Mouse (Mus musculus) neutrophil, adult 83 days (primary cell): ENCODE data around the gene Olfr911-ps1. TPM values are rescaled to one million over a fixed set of nuclear protein-coding genes. Genes with fewer than 3 reads are reported as not detected.

Experiments used
- total RNA-seq, 2 experiments: library from RNA; stranded (reverse); gene quantifications; one replicate each; pipeline ENCODE4 v1.2.4; 2023

Gene Olfr911-ps1
- not detected for total RNA-seq

GRCm38 (mm10) chr9:38521280-38521679 lies at the start of gene Olfr911-ps1:
Olfr911-ps1 (plus strand) TSS chr9:38521580.

GRCm38 (mm10) chr9:38486785-38487184 lies 34.6 kb upstream of the Olfr911-ps1 start, which contains the start of gene Olfr906:
Olfr906 (plus strand) TSS chr9:38487085.

GRCm38 (mm10) chr9:38495501-38495900 lies 25.9 kb upstream of the Olfr911-ps1 start, which contains the start of gene Olfr907:
Olfr907 (plus strand) TSS chr9:38495801.

DNA sequence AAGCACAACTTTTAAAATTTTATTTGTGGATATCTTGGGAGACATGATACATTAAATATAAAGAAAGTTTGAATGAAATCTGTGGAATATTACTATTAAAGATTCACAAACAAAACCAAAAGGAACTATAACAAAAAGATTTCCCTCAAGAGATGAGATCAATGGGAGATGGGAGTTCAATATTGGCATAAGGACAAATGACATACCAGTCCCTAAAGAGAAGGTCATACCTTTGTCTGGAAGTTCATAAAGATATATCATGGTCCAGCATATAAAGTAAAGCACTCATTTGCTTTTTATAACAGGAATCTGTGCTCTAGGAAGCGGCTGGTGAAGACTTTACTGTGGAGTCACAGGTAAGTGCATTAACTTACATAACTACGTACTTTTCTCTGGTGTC lies 16.2 kb downstream of the Olfr911-ps1 start, which contains the start of gene Olfr910:
TSS of gene Olfr910 (plus strand) at position 301 of the 400 bp plus-strand sequence.

Other genes with a start within 250 kb of the Olfr911-ps1 start
- not detected for gene Olfr896-ps1, start 230.5 kb upstream of the Olfr911-ps1 start, total RNA-seq
- not detected for gene Olfr25, start 192.5 kb upstream of the Olfr911-ps1 start, total RNA-seq
- gene Olfr898, start 173.2 kb upstream of the Olfr911-ps1 start, total RNA-seq = not detected
- gene Olfr250, start 154.7 kb upstream of the Olfr911-ps1 start, total RNA-seq = not detected
- gene Olfr251, start 144.5 kb upstream of the Olfr911-ps1 start, total RNA-seq = not detected
- gene Olfr147, start 119.9 kb upstream of the Olfr911-ps1 start, total RNA-seq = not detected
- gene Olfr901, start 92.1 kb upstream of the Olfr911-ps1 start, total RNA-seq = not detected
- not detected for gene Olfr902, start 73.9 kb upstream of the Olfr911-ps1 start, total RNA-seq
- gene Olfr904, start 58.4 kb upstream of the Olfr911-ps1 start, total RNA-seq = not detected
- not detected for gene Olfr905, start 50.5 kb upstream of the Olfr911-ps1 start, total RNA-seq
- gene Olfr906, start 34.5 kb upstream of the Olfr911-ps1 start, total RNA-seq = not detected
- not detected for gene Olfr907, start 25.8 kb upstream of the Olfr911-ps1 start, total RNA-seq
- not detected for gene Olfr910, start 16.3 kb downstream of the Olfr911-ps1 start, total RNA-seq
- gene Olfr912, start 58.6 kb downstream of the Olfr911-ps1 start, total RNA-seq = not detected
- not detected for gene Olfr913, start 71.2 kb downstream of the Olfr911-ps1 start, total RNA-seq
- not detected for gene Olfr914, start 83.5 kb downstream of the Olfr911-ps1 start, total RNA-seq
- not detected for gene Olfr916, start 138.3 kb downstream of the Olfr911-ps1 start, total RNA-seq
- not detected for gene Olfr917, start 144.3 kb downstream of the Olfr911-ps1 start, total RNA-seq
- not detected for gene Olfr918, start 153.0 kb downstream of the Olfr911-ps1 start, total RNA-seq
- gene Olfr919, start 182.1 kb downstream of the Olfr911-ps1 start, total RNA-seq = not detected
- 10 to 100 TPM; 23.1 to 26.8 TPM for gene Vwa5a, start 196.7 kb downstream of the Olfr911-ps1 start, total RNA-seq
- gene Olfr920, start 230.7 kb downstream of the Olfr911-ps1 start, total RNA-seq = under 1 TPM in 1 of 2 experiments, not detected in 1; 0.11 TPM